19 mouse cellular contexts compared by ENCODE assay signal in genomic region chr8:108762567-108762966, GRCm38 (mm10).
DNase-seq lines count a peak whose midpoint lies in the region; ATAC-seq lines count a peak whose summit lies in the region.
"Had no signal": no experiment of that assay in that cellular context is flagged by ENCODE, and none has a peak within 500 bp of the region (broad histone marks: within the 10 kb centered on the region; RNA-seq: fewer than 3 reads in every experiment).

No protein-coding gene starts in this region.

- H3K27ac ChIP-seq in forebrain, embryonic 10.5 days = 0 out of 2 replicates have a peak overlapping the region, but pooled peaks have one; percentile 44
- H3K27ac ChIP-seq in forebrain, embryonic 13.5 days = no peak overlapping the region
- peak overlapping the region; percentile 29; the same call in 1 of the 2 replicates for H3K27ac ChIP-seq in hindbrain, embryonic 10.5 days
- H3K27ac ChIP-seq in hindbrain, embryonic 16.5 days (ENCODE audit: low read depth, low read length) = no peak overlapping the region
- no peak overlapping the region for H3K27ac ChIP-seq in neural tube, embryonic 11.5 days (ENCODE audit: low read depth, low read length)
- no peak overlapping the region for H3K27ac ChIP-seq in neural tube, embryonic 15.5 days (replicated peaks)
- H3K27ac ChIP-seq: heart, embryonic 15.5 days; limb, embryonic 15.5 days; liver, embryonic 14.5 days had no signal

- no peaks in the 10 kb centered on the region for H3K9me3 ChIP-seq in forebrain, embryonic 10.5 days
- H3K9me3 ChIP-seq in forebrain, embryonic 13.5 days (replicated peaks) = no peaks in the 10 kb centered on the region
- no peaks in the 10 kb centered on the region for H3K9me3 ChIP-seq in hindbrain, embryonic 10.5 days
- no peaks in the 10 kb centered on the region for H3K9me3 ChIP-seq in hindbrain, embryonic 16.5 days (ENCODE audit: control insufficient read depth, low read length)
- H3K9me3 ChIP-seq in neural tube, embryonic 11.5 days (ENCODE audit: control insufficient read depth, low read length) = no peaks in the 10 kb centered on the region
- H3K9me3 ChIP-seq in neural tube, embryonic 15.5 days (replicated peaks) = no peaks in the 10 kb centered on the region
- H3K9me3 ChIP-seq: heart, embryonic 15.5 days; limb, embryonic 15.5 days had no signal

- no peak overlapping the region for H3K4me2 ChIP-seq in forebrain, embryonic 13.5 days
- H3K4me2 ChIP-seq in hindbrain, embryonic 16.5 days (ENCODE audit: low read length) = no peak overlapping the region
- no peak overlapping the region for H3K4me2 ChIP-seq in neural tube, embryonic 11.5 days (ENCODE audit: low read depth)
- H3K4me2 ChIP-seq in neural tube, embryonic 15.5 days = no peak overlapping the region
- H3K4me2 ChIP-seq: heart, embryonic 15.5 days; limb, embryonic 15.5 days; lung, embryonic 14.5 days had no signal

- no peak for ATAC-seq in forebrain, embryonic 13.5 days
- no peak for ATAC-seq in hindbrain, embryonic 16.5 days
- ATAC-seq in neural tube, embryonic 11.5 days (ENCODE audit: insufficient read depth, low FRiP score, low TSS enrichment) = no peak
- no peak for ATAC-seq in neural tube, embryonic 15.5 days (ENCODE audit: low FRiP score)
- ATAC-seq: activated CD4-positive, CD25-positive, alpha-beta regulatory T cell, adult 4 months had no signal

- no peaks in the 10 kb centered on the region for H3K36me3 ChIP-seq in forebrain, embryonic 10.5 days (replicated peaks)
- no peaks in the 10 kb centered on the region for H3K36me3 ChIP-seq in forebrain, embryonic 13.5 days (ENCODE audit: poor library complexity, severe bottlenecking)
- H3K36me3 ChIP-seq in hindbrain, embryonic 10.5 days = no peaks in the 10 kb centered on the region
- no peaks in the 10 kb centered on the region for H3K36me3 ChIP-seq in hindbrain, embryonic 16.5 days (ENCODE audit: control insufficient read depth, insufficient read depth, low read length)
- no peaks in the 10 kb centered on the region for H3K36me3 ChIP-seq in neural tube, embryonic 11.5 days (ENCODE audit: control insufficient read depth, insufficient read depth, low read length)
- no peaks in the 10 kb centered on the region for H3K36me3 ChIP-seq in neural tube, embryonic 15.5 days
- H3K36me3 ChIP-seq: heart, embryonic 15.5 days; limb, embryonic 15.5 days had no signal

- peaks cover 91% of the 10 kb centered on the region for H3K4me1 ChIP-seq in forebrain, embryonic 10.5 days
- H3K4me1 ChIP-seq in forebrain, embryonic 13.5 days = peaks cover 36% of the 10 kb centered on the region
- peaks cover 90% of the 10 kb centered on the region for H3K4me1 ChIP-seq in hindbrain, embryonic 10.5 days (replicated peaks)
- H3K4me1 ChIP-seq in hindbrain, embryonic 16.5 days (ENCODE audit: control insufficient read depth, insufficient read depth, low read depth, low read length) = peaks cover 10% of the 10 kb centered on the region
- peaks cover 20% of the 10 kb centered on the region for H3K4me1 ChIP-seq in neural tube, embryonic 11.5 days (ENCODE audit: control insufficient read depth, insufficient read depth, low read length)
- peaks cover 45% of the 10 kb centered on the region for H3K4me1 ChIP-seq in neural tube, embryonic 15.5 days

- H3K4me3 ChIP-seq in forebrain, embryonic 10.5 days = no peak overlapping the region
- no peak overlapping the region for H3K4me3 ChIP-seq in forebrain, embryonic 13.5 days
- no peak overlapping the region for H3K4me3 ChIP-seq in hindbrain, embryonic 10.5 days
- H3K4me3 ChIP-seq in hindbrain, embryonic 16.5 days (ENCODE audit: low read length) = no peak overlapping the region
- H3K4me3 ChIP-seq in neural tube, embryonic 11.5 days (ENCODE audit: low read depth, low read length) = no peak overlapping the region
- no peak overlapping the region for H3K4me3 ChIP-seq in neural tube, embryonic 15.5 days (replicated peaks)
- H3K4me3 ChIP-seq: heart, embryonic 15.5 days; limb, embryonic 15.5 days had no signal

- H3K9ac ChIP-seq in forebrain, embryonic 13.5 days = no peak overlapping the region
- H3K9ac ChIP-seq in hindbrain, embryonic 16.5 days (ENCODE audit: low read depth, low read length) = no peak overlapping the region
- peak overlapping the region; percentile 29; the same call in 1 of the 2 replicates for H3K9ac ChIP-seq in neural tube, embryonic 11.5 days (ENCODE audit: low read length)
- H3K9ac ChIP-seq in neural tube, embryonic 15.5 days (replicated peaks) = no peak overlapping the region
- H3K9ac ChIP-seq: heart, embryonic 15.5 days; limb, embryonic 15.5 days; liver, embryonic 14.5 days; lung, embryonic 14.5 days had no signal

- no peak for DNase-seq in forebrain, embryonic 10.5 days (ENCODE audit: extremely low spot score, low spot score)
- peak; percentile 39 for DNase-seq in hindbrain, embryonic 10.5 days (ENCODE audit: low spot score)
- DNase-seq in neural tube, embryonic 11.5 days (ENCODE audit: low spot score) = no peak
- DNase-seq in urinary bladder, adult 18-20 months (ENCODE audit: low spot score in 2 of 2) = no peak
- DNase-seq: adrenal gland, postnatal 10 days; cerebellum, adult 8-10 months; cerebellum, postnatal 36 days; gastrocnemius, postnatal 36 days; kidney, adult 18-20 months; kidney, postnatal 10 days; left cerebral cortex, postnatal 4 days; lung, embryonic 14.5 days had no signal

- H3K27me3 ChIP-seq in forebrain, embryonic 10.5 days (ENCODE audit: poor library complexity, severe bottlenecking) = 0 out of 2 replicates have a peak, but pooled peaks cover 3% of the 10 kb centered on the region
- H3K27me3 ChIP-seq in forebrain, embryonic 13.5 days = no peaks in the 10 kb centered on the region; the same call in 1 of the 2 replicates
- H3K27me3 ChIP-seq in hindbrain, embryonic 10.5 days (ENCODE audit: insufficient read depth, poor library complexity, severe bottlenecking) = no peaks in the 10 kb centered on the region
- H3K27me3 ChIP-seq in hindbrain, embryonic 16.5 days (replicated peaks; ENCODE audit: control insufficient read depth, insufficient read depth, low read length) = no peaks in the 10 kb centered on the region; the same call in 1 of the 2 replicates
- no peaks in the 10 kb centered on the region for H3K27me3 ChIP-seq in neural tube, embryonic 11.5 days (ENCODE audit: control insufficient read depth, insufficient read depth, low read length)
- H3K27me3 ChIP-seq in neural tube, embryonic 15.5 days (replicated peaks) = no peaks in the 10 kb centered on the region
- H3K27me3 ChIP-seq: heart, embryonic 15.5 days; limb, embryonic 15.5 days had no signal

- 5% methylated on average over 7 of the region's 7 CpGs for WGBS in forebrain, embryonic 10.5 days
- 21% methylated on average over 7 of the region's 7 CpGs for WGBS in forebrain, embryonic 13.5 days
- WGBS in hindbrain, embryonic 10.5 days = 11% methylated on average over 7 of the region's 7 CpGs
- WGBS in hindbrain, embryonic 16.5 days = 30% methylated on average over 7 of the region's 7 CpGs
- WGBS in neural tube, embryonic 11.5 days = 8% methylated on average over 7 of the region's 7 CpGs
- WGBS in neural tube, embryonic 15.5 days = 15% methylated on average over 7 of the region's 7 CpGs

Comparison
In these comparisons a context has a peak if more than half of its experiments do, and no peak if none do; other contexts are left out.
1. H3K27ac ChIP-seq: peak in forebrain, embryonic 10.5 days (single experiment) and hindbrain, embryonic 10.5 days (single experiment); none in forebrain, embryonic 13.5 days (single experiment), hindbrain, embryonic 16.5 days (single experiment), neural tube, embryonic 11.5 days (single experiment) and neural tube, embryonic 15.5 days (single experiment).